Mouse (Mus musculus): ENCODE data around the gene Rere. TPM values are rescaled to one million over a fixed set of nuclear protein-coding genes. Genes with fewer than 3 reads are reported as not detected.

The Rere gene
- polyA plus RNA-seq, 1 experiment from 2014 or later, result 26.1 TPM

DNA sequence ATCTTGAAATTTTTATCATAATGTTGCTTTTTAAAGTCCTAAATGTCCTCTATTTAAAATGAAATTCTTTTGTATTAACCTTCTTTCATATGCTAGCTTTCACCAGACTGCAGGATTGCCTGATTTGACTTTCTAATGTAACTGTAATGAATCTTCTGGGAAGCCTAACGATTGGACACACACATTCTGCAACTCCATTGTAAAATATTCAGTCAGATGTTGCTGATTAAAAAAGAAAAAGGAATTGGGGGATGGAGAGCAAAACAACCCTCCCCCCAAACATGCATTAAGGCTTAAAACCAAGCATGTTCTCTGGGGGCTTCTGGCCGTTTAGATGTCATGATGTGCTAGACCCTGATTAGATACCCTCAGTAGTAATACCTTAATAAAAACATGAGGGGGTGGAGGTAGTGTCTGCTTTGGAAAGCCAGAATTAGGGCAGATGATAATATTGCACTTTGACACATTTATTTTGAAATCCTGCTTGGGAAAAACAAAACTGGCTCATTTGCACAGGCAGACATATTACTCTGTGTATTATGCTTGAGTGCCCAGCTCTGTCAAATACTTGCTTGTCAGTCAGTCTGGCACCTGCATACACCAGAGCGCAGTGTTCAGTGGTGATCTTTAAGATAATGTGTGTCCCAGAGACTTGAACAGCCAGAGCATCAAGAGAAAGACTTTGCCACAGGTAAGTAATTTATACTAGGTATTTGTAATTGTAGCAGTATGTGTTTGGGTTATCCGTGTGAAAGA, 52.7 kb downstream of the Rere start:
- H3K4me1 ChIP-seq, result peaks cover 37% of the 10 kb centered on the region
- H3K9me3 ChIP-seq (replicated peaks), result no peaks in the 10 kb centered on the region
- H3K9ac ChIP-seq, result no peak overlapping the region
- H3K27me3 ChIP-seq, result no peaks in the 10 kb centered on the region
- H3K4me2 ChIP-seq, result peak overlapping the region; percentile 16; the same call in 1 of the 2 replicates
- no peak overlapping the region for H3K4me3 ChIP-seq
- WGBS, result 55% methylated on average over 4 of the region's 4 CpGs
- 0 out of 2 replicates have a peak, but pooled peaks have one; percentile 45 for ATAC-seq
- H3K36me3 ChIP-seq (ENCODE audit: poor library complexity, severe bottlenecking), result peaks cover 7% of the 10 kb centered on the region
- peak overlapping the region; percentile 73 for H3K27ac ChIP-seq

DNA sequence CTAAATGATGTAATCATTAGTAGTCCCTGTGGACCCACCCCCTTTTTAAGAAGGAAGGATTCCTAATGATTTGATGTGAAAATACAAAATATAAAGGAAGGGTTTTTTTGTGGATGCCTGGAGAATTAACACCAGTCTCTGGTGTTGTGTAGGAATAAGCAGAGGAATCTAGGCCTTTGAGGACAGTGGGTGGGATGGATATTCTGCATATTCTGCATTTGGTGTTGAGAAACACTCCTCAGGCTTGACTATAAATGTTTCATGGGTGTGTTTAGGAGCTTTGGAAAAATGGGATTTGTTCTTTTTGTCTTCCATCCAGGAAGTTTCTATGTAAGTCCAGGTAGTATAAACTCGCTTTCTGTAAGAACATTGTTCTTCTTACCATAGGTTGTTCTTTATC, 55.8 kb downstream of the Rere start:
- Histone ChIP-seq H3K4me1 (peaks cover 45% of the 10 kb centered on the region), H3K36me3 (ENCODE audit: poor library complexity, severe bottlenecking) (no peaks in the 10 kb centered on the region), H3K4me2 (no peak overlapping the region), H3K4me3 (no peak overlapping the region), H3K9me3 (replicated peaks) (no peaks in the 10 kb centered on the region), H3K27me3 (no peaks in the 10 kb centered on the region), H3K27ac (no peak overlapping the region), H3K9ac (no peak overlapping the region)
- 91% methylated on average over 1 of the region's 1 CpGs for WGBS
- ATAC-seq, result no peak

DNA sequence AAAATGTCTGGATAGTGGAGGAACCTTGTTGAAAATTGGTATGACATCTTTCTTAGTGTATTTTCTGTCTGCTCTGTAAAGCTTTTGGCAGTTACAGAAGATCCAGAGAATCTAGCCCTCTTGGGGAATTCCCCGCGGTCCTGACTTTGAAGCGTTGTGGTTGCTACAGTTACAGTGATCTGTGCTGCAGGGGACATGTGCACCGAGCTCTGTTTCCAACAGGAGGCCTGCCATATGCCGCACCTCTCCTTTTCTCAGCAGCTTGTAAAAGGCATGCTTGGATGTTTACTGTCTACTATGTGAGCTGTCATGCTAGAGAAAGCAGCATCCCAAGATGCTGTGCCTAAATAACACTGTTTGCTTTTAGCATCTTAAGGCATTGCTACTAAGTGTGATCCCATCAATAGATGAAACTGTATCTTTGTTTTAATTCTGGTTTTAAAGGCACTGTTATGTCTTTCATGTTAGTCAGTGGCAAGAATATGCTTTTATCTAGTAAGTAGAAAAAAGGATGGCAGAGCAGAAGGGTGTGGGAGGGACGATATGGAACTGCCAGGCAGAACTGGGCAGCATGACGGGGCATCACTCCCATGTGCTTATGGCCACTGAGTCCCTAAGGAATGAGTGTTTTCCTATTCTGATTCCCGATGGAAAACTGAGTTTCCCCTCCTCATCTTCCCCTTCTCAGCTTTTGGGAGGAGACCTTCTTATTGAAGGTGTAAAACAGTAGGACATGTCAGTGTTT, 57.6 kb downstream of the Rere start:
- peak overlapping the region; percentile 37; the same call in 1 of the 2 replicates for H3K27ac ChIP-seq
- H3K36me3 ChIP-seq (ENCODE audit: poor library complexity, severe bottlenecking), result no peaks in the 10 kb centered on the region
- WGBS, result 57% methylated on average over 8 of the region's 8 CpGs
- H3K27me3 ChIP-seq, result no peaks in the 10 kb centered on the region
- peaks cover 38% of the 10 kb centered on the region for H3K4me1 ChIP-seq
- ATAC-seq, result peak; percentile 95
- H3K4me3 ChIP-seq, result no peak overlapping the region
- no peaks in the 10 kb centered on the region for H3K9me3 ChIP-seq (replicated peaks)
- no peak overlapping the region for H3K4me2 ChIP-seq
- no peak overlapping the region for H3K9ac ChIP-seq

DNA sequence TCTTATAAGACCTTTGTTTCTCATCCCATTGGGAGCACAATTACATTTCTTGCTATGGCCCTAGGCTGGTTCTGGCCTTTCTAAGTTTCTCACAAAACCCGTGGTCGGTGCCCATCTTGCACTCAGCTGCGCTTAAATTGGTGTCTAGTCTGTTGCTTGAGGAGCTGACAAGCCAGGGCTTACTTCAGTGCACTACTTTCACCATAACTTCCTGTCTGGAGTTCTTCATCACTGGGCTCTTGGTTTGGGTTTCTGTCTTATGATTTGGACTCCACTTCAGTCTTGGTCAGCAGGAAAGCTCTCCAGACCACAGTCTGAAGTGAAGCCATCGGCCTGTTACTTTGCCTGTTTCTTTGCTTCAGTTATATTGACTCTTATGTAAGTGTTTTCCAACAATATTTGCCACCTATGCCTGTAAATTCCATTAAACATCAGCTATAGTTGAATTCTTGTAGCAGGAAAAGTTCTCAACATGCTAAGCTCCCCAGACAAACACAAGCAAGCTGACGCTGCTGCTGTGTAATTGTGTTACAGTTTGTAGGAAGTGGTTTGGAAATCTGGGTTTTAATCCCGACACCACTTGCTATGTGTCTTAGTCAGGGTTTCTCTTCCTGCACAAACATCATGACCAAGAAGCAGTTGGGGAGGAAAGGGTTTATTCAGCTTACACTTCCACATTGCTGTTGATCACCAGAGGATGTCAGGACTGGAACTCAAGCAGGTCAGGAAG, 59.5 kb downstream of the Rere start:
- 97% methylated on average over 6 of the region's 6 CpGs for WGBS
- Histone ChIP-seq H3K4me1 (peaks cover 33% of the 10 kb centered on the region), H3K4me2 (no peak overlapping the region), H3K27me3 (0 out of 2 replicates have a peak, but pooled peaks cover 3% of the 10 kb centered on the region), H3K27ac (no peak overlapping the region), H3K9ac (no peak overlapping the region), H3K4me3 (no peak overlapping the region), H3K9me3 (replicated peaks) (no peaks in the 10 kb centered on the region), H3K36me3 (ENCODE audit: poor library complexity, severe bottlenecking) (no peaks in the 10 kb centered on the region)
- no peak for ATAC-seq

DNA sequence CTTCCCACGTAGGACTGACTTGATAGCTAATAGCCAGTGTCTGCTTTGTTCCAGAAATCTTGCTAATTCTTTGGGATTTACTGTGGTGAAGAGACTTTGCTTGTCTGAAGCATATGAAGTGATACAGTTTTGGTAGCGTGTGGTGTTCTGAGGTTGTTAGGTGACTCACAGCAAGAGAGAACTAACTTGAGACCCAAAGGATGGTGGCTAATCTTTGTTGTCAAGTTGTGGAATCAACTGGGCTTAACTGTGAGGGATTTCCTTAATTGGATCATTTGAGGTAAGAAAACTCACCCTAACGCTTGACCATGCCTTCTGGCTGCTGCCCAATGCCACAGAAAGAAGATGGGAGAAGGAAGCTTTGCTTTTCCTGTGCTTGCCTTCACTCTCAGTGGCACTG, 63.1 kb downstream of the Rere start:
- 76% methylated on average over 3 of the region's 3 CpGs for WGBS
- Histone ChIP-seq H3K4me2 (no peak overlapping the region), H3K27me3 (0 out of 2 replicates have a peak, but pooled peaks cover 3% of the 10 kb centered on the region), H3K4me3 (no peak overlapping the region), H3K9ac (no peak overlapping the region), H3K27ac (no peak overlapping the region), H3K9me3 (replicated peaks) (no peaks in the 10 kb centered on the region), H3K36me3 (ENCODE audit: poor library complexity, severe bottlenecking) (no peaks in the 10 kb centered on the region), H3K4me1 (peaks cover 41% of the 10 kb centered on the region)
- ATAC-seq, result no peak

DNA sequence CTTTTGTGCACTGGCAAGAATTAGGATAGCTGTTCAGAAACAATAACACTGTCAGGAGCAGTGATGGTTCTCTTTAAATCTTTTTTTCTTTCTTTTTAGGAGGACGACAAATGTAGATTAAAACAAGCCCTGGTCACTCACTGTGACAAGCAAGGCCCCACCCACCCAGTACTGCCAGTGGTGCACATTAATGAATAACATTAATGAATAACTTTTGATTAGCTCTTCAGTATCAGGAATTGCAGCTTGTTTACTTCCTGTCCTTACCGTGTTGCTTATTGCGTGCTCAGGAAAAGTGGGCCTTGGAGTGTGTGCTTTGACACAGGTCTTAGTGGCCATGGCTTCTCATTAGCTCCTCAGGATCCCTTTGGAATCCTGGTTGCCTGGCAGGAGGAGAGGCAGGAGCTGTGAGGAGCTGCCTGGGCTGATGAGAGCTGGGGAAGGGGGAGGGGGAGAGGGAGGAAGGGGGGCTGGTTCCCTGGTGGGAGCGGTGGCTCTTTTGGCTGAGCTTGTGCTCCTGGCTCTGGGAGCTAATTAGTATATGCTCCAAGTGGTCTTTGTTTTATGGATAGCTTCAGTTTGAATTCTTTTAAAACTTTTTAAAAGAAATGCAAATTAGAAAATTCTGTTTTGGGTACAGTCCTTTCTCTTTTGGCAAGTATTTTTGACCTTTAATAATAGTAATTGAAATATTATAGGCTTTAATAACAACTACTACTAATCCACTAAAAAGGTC, 65.4 kb downstream of the Rere start:
- no peak overlapping the region for H3K27ac ChIP-seq
- H3K36me3 ChIP-seq (ENCODE audit: poor library complexity, severe bottlenecking), result no peaks in the 10 kb centered on the region
- H3K4me3 ChIP-seq, result no peak overlapping the region
- 0 out of 2 replicates have a peak, but pooled peaks cover 3% of the 10 kb centered on the region for H3K27me3 ChIP-seq
- 0% methylated on average over 4 of the region's 4 CpGs for WGBS
- peaks cover 45% of the 10 kb centered on the region for H3K4me1 ChIP-seq
- H3K4me2 ChIP-seq, result no peak overlapping the region
- no peak overlapping the region for H3K9ac ChIP-seq
- H3K9me3 ChIP-seq (replicated peaks), result no peaks in the 10 kb centered on the region
- peak; percentile 94 for ATAC-seq

DNA sequence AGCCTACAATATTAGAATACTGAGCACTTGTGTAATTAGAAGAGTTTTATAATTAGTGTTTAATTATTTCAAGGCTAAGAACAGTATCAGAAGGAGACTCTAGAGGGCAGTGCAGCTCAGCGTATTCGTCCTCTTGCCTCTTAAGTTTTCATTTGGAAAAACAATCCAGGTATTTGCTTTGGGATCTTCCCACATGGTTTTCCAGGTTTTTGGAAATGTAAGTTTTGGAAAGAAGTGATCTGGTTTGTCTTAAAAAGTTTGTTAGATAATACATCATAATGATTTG, 65.9 kb downstream of the Rere start:
- H3K9me3 ChIP-seq (replicated peaks), result no peaks in the 10 kb centered on the region
- no peaks in the 10 kb centered on the region for H3K36me3 ChIP-seq (ENCODE audit: poor library complexity, severe bottlenecking)
- ATAC-seq, result peak; percentile 65
- no peak overlapping the region for H3K9ac ChIP-seq
- 3% methylated on average over 2 of the region's 2 CpGs for WGBS
- H3K27me3 ChIP-seq, result 0 out of 2 replicates have a peak, but pooled peaks cover 3% of the 10 kb centered on the region
- H3K4me1 ChIP-seq, result peaks cover 48% of the 10 kb centered on the region
- no peak overlapping the region for H3K4me3 ChIP-seq
- no peak overlapping the region for H3K4me2 ChIP-seq
- no peak overlapping the region for H3K27ac ChIP-seq

DNA sequence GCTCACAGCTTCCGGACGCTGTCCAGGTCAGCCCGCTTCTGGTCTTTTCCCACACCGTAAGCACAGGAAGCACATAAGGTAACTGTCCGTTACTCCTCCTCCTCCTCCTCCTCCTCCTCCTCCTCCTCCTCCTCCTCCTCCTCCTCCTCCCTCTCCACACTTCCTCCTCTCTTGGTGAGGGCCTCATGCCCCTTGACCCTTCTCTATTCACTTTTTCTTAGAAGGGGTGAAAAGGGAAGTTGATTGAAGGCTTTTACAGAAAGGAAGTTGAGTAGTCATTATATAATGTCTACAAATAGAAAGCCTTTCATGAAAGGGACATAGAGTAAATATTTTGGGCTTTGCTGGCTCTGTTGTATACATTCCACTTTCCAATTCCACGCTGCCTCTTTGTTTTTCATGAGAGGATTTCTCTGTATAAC, 68.2 kb downstream of the Rere start:
- Histone ChIP-seq H3K36me3 (ENCODE audit: poor library complexity, severe bottlenecking) (no peaks in the 10 kb centered on the region), H3K4me2 (no peak overlapping the region), H3K27ac (no peak overlapping the region), H3K27me3 (0 out of 2 replicates have a peak, but pooled peaks cover 1% of the 10 kb centered on the region), H3K9me3 (replicated peaks) (no peaks in the 10 kb centered on the region), H3K4me3 (no peak overlapping the region), H3K4me1 (peaks cover 43% of the 10 kb centered on the region), H3K9ac (no peak overlapping the region)
- no peak for ATAC-seq
- 69% methylated on average over 6 of the region's 6 CpGs for WGBS

DNA sequence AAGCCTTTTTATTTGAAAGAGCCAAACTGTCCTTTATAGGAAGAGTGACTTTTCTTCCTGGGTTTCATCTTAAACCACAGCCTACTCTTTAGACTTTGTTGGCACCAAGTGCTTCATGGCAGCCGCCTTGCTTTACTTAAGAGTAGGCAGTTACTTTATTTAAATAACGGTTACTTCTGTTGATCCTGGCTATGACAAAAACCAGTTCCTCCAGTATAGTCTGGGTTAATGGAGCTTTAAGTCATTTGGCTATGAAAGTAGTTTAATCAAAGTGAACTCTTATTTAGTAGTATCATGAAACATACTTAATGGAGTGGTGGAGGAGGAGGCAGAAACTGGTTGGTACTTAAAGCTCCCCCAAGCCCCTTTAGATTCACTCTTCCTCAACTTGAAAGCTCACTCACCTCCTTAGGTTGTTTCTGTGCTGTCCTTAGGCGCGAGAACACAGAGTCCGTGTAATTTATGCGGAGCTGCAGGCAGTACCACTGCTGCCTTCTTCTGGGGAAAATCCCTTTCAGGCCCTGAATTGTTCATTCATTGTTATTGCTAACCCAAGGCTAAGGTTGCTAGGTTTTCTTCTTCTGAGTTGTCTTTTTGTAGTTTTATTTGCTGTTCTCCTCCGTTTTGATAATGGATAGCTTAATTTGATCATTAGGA, 70.1 kb downstream of the Rere start:
- H3K4me2 ChIP-seq, result no peak overlapping the region
- H3K4me1 ChIP-seq, result peaks cover 35% of the 10 kb centered on the region
- 20% methylated on average over 7 of the region's 7 CpGs for WGBS
- H3K9me3 ChIP-seq (replicated peaks), result no peaks in the 10 kb centered on the region
- no peak overlapping the region for H3K9ac ChIP-seq
- no peaks in the 10 kb centered on the region for H3K27me3 ChIP-seq
- no peak for ATAC-seq
- H3K36me3 ChIP-seq (ENCODE audit: poor library complexity, severe bottlenecking), result no peaks in the 10 kb centered on the region
- H3K27ac ChIP-seq, result no peak overlapping the region
- H3K4me3 ChIP-seq, result no peak overlapping the region

DNA sequence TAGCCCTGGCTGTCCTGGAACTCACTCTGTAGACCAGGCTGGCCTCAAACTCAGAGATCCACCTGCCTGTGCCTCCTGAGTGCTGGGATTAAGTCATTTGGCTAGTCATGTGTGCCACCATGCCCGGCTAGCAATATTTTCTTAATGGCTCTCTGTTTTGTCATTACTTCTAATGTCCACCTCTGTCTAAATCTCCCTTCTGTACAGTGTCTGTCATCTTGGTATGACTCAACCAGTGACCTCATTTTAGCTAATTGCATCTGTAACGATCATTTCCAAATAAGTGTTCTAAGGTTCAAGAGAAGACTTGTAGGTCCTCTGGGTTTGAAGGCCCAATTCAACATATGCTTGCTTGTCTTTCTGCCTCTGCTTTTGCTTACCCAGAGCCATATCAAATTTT, 71.3 kb downstream of the Rere start:
- Histone ChIP-seq H3K4me1 (peaks cover 25% of the 10 kb centered on the region), H3K4me3 (no peak overlapping the region), H3K36me3 (ENCODE audit: poor library complexity, severe bottlenecking) (no peaks in the 10 kb centered on the region), H3K9me3 (replicated peaks) (no peaks in the 10 kb centered on the region), H3K27ac (no peak overlapping the region), H3K27me3 (no peaks in the 10 kb centered on the region), H3K4me2 (no peak overlapping the region), H3K9ac (no peak overlapping the region)
- WGBS, result 64% methylated on average over 2 of the region's 2 CpGs
- no peak for ATAC-seq

DNA sequence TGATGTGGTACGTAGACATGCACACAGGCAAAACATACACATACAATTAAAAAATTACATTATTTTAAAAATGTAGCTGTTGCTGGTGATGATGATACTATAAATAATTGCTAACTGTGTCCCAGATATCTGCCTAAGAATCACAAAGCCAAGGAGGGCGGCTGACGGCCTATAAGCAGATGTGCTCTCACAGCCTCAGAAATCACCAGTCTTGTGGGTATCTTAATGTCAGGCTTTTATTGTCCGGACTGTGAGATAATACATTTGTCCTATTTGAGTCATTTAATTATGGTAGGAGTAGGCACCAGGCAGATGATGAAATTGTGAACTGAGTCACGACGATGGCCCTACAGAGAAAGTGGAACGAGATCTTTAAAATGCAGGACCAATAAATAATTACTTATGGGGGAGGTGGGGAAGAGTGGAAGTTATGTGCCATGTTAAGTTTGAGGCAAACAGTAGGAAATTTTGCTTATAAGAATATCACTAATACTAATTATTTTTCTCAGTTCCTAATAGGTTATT, 72.0 kb downstream of the Rere start:
- H3K4me3 ChIP-seq, result no peak overlapping the region
- WGBS, result 90% methylated on average over 7 of the region's 7 CpGs
- H3K27me3 ChIP-seq, result no peaks in the 10 kb centered on the region
- H3K4me2 ChIP-seq, result no peak overlapping the region
- no peaks in the 10 kb centered on the region for H3K36me3 ChIP-seq (ENCODE audit: poor library complexity, severe bottlenecking)
- no peak overlapping the region for H3K27ac ChIP-seq
- no peak overlapping the region for H3K9ac ChIP-seq
- no peaks in the 10 kb centered on the region for H3K9me3 ChIP-seq (replicated peaks)
- H3K4me1 ChIP-seq, result peaks cover 22% of the 10 kb centered on the region
- no peak for ATAC-seq
